Mouse (Mus musculus) kidney, adult 2 months (tissue): ENCODE data around the gene Pdap1.
"Not testable (repeated sequence)": the region's sequence is repeated elsewhere in the genome, so short reads cannot be mapped to it uniquely, and the experiment has no call there.

ENCODE experiments used
- CTCF ChIP-seq: fragments of 200-500 bp; conservative IDR thresholded peaks from 2 replicates; pipeline ENCODE4 v1.5.1; 2011; ENCODE audit warnings: low read depth, mild to moderate bottlenecking, control low read depth, low read length, moderate library complexity, mixed read lengths; ENCODE audit not compliant: insufficient read depth, insufficient read length
- POLR2A ChIP-seq: fragments of 200-500 bp; IDR thresholded peaks from one replicate; pipeline ENCODE4 v1.6.1; 2011; ENCODE audit warnings: low read depth, low read length, control low read depth

GRCm38 (mm10) chr5:145101451-145101850 is 38.6 kb downstream of the Pdap1 start:
- not testable (repeated sequence) for TF ChIP-seq CTCF, POLR2A
